Mouse (Mus musculus) kidney, postnatal 36 days (tissue): ENCODE data around the gene Pde7b.

ENCODE experiments used
- DNase-seq, 2 experiments: peaks; one replicate each; pipeline ENCODE4 v3.0.0; 2021 to 2022; ENCODE audit warnings: mixed read lengths in 2 of 2

The Pde7b gene

DNA sequence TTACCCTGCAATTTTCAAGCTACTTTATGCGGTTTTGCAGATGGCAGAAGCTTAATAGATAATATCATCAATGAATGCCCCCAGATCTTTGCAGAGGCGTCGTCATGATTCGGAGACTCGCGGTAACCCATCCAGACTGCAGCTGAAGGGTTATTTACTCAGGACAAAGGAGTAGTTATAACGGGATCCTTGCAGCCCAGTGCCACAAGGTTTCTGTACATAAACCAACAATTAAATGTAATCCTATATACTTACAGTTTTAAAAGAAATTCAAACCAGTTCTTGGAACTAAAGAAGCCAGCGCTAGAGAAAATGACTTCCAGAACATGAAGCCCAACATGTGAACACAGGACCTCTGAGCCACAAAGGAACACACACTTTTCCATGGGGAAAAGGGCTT is 88.5 kb downstream of the Pde7b start:
- DNase-seq, result no peak

DNA sequence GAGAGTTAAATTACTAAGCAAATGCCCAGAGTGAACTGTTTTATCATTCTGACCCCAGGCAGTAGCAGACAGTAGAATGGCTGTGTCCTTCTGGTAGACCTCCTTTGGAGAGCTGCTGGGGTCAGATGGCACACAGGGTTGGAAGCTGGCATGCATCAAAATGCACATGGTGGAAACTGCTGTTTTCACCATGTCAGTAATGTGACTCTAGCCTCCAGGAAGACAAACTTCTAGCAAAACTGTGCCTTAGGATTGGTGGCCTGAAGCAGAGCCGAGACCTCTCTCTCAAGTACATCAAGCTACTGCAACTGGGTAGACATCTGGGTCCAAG is 91.8 kb downstream of the Pde7b start:
- no peak for DNase-seq

DNA sequence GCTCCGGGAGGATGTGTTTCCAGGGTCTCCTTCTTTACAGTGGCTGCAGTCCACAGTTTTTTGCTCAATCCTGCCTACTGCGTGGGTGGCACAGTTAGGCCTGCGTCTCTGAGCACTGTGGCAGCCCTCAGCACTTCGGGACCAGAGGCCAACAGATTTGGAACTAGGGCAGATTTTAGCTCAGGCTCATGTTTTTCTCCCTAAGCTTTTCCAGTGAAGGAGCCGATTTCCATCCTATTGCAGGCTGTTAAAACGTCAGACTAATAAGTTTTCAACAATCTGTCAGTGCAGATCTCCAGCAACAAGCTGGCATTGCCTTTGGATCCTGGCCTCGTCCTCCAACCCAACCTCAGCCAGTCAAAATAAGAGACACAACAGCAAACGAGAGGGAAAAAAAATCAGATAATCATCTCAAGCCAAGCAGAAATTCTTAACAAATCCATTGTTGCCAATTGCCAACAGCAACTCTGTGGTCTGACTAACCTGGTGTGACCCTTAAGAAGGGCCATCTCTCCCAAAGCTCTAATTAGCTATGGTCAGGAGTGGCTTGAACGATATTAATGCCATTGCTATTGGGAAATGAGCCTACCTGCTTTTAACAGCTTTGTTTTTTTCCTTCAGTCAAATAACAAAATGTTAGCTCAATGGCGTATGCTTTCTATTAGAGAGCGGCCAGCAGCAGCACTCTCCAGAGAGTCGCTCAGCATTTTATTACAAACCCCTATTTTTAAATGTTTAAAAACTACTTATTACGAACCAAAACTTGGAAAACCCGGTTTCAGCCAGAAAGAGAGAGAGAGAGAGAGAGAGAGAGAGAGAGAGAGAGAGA is 92.4 kb downstream of the Pde7b start:
- DNase-seq, result no peak

DNA sequence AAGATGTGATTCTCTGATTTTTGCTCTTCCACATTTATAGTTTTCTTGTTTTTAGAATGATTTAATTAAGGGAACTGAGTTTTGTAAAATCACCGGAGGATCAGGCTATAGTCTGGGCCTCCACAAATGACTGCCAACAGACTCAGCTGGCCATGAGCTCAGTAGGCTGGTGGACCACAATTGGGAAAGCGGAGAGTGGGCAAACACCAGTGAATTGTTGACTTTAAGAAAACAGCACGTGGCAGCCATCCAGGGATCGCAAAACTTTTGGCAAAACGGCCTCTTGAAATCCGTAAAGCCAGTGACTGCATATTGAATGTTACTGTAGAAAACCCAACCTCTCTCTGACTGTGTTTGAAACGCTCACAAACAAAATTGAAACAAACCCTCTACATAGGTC is 94.8 kb downstream of the Pde7b start:
- peak in 1 of 2 experiments; percentile 18 for DNase-seq

DNA sequence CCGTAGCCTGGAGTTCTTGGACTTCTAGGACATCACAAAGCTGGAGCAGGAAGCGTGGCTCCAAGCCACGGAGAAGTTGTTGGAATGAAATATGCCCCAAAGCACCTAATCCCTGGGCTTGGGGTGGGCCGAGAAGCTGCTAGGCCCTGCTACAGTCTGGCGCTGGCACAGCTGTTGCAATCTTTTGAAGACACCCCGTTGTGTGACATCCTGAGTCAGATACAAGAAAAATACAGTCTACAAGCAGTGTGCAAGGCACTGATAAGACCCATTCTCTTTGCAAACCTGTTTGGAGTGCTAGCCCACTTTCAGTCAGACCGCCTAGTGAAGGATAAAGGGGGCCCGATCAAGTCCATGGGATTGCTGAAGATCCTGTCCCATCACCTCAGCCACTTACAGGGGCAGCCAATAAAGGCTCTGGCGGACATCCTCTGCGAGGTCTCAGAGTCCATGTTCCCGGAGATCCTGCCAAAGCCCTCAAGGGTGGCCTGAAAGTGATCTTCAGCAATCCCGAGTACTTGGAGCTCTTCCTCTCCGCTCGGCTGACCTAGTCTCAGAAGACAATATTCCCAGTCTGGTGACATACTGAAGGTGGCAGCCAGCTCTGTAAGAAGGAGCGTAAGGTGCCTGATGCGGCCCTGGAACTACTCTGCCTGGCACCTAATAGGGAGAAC is 99.0 kb downstream of the Pde7b start:
- no peak for DNase-seq

DNA sequence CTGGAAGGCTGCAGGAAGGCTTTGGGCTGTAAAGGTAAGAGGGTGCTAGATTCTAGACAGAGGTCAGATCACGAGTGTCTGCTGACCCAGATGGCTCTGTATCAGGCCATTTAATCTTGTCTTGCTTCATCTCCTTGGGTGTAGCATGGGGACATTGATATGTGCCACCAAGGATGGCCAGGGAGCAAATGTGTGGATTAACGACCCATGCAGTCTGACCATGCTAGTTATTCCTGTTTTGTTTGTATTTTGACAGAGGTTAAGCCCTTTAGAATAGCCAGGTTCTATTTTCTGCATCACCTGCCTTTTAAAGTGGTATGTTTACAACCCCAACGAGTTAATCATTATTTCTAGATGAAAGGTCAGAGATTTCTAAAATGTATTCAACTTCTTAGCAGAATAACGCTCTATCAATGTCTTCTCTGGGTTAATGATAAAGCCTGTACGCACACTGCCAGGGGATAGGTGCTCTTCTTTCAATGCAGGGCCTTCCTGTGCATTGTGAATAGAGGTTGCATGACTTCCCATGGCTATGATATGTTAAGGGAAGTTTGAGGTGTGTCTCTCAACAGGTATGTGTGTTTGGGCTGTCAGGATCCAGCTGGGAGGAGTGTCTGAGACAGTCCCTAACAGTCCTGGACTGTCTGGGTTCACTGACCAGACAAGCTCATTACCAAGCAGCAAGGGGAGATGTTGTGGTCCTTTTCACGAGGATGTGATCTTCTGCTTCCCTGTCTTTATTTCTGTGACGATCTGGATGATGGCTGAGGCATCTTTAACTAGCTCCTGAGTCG is 103.0 kb downstream of the Pde7b start:
- peak; percentile 32 to 57 for DNase-seq

DNA sequence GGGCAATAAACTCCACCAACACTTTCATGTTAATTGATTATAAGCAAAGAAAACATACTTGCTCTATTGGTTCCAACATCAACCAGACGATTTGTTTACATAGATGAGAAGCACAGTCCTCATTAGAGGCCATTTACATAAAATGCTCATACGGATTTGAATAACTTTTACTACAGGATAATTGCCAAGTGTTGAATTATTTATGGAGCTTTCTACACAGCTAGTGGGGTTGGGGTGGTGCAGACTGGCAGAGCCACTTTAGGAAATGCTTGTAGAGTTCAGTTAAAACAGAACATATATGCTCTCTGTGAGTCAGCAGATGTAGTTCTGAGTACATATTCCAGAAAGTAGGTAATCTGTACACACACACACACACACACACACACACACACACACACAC is 118.9 kb downstream of the Pde7b start:
- no peak for DNase-seq

DNA sequence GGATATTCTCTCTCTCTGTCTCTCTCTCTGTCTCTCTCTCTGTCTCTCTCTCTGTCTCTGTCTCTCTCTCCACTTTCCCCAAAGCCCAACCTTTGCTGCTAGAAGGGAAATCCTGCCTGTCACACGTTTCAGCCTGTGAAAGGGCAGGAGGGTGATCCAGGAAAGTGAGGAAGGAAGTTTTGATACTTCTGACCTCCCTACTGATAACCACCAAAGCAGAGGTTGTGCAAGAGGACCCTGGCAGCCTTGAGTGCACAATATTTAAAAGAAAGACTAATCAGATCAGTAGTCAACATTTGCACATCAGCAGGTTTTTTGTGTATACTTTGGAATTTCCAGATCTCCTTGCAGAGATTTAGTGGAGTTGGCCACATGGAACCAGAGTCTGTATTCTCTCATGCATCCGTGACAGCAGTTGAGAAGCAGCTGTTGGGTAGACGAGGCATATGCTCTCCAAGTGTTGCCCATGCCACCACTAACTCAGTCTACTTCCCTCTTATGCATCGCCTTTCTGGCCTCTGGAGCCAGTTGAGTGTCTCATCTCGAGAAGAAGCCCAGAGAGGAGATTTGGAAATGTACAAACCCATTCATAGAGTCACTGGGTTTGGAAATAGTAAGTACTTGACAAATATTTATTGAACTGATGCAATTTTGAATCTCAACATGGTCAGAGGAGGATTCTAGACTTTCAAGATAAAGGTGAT is 129.6 kb downstream of the Pde7b start:
- peak; percentile 12 to 42 for DNase-seq

DNA sequence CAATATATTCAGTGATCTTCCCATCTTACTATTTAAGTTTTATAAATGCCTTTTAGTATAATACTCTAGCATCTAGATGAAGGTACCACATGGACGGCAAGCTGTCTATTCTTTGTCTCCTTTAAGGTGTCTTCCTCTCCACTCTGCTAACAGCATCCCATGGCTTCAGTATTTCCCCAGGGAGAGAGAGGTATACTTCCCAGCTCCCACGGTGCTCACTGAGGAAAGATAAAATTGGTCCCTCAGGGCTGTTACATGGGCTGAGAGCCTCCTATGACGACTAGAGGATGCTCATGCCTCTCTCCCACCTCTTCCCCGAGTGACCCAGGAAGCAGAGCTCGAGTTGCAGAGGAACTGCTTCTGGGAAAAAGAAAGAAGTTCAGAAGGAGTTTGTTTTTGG is 130.9 kb downstream of the Pde7b start:
- DNase-seq, result no peak

DNA sequence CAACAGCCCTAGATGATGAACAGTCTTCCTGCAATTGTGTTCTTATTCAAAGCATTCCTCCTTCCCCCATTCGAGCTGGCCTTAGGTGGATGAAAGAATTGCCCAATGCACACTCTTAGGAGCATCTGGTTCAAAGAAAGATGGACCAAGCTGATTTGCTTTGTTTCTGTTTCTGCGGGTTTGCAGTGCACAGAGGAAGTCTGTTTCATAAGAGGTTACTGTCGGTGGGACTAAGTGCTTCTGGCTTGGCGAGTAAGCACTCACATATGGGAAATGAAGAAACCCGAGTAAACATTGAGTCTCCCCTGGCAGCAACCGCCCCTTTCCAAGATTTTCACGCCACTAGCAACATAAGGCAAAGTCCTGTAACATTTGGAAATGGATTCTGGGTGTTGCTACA is 134.8 kb downstream of the Pde7b start:
- peak; percentile 9 to 35 for DNase-seq

DNA sequence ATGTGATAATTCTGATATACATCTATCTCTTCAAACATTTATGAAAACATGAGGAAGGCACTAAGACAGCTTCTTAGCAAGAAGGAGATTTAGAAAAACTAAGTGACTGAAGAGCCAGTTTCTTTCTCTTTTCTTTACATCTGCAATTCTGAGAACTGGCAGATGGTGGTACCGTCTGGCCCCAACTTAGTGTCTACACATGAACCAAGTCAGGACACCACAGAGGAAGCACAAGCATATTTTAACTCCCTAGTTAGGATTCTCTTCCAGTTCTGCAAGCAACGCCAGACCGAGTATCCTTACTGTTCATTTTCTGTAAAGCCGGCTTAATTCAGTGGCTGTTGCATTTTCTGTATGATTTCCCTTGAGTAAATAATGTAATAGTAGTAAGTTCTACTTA is 138.9 kb downstream of the Pde7b start:
- no peak for DNase-seq

DNA sequence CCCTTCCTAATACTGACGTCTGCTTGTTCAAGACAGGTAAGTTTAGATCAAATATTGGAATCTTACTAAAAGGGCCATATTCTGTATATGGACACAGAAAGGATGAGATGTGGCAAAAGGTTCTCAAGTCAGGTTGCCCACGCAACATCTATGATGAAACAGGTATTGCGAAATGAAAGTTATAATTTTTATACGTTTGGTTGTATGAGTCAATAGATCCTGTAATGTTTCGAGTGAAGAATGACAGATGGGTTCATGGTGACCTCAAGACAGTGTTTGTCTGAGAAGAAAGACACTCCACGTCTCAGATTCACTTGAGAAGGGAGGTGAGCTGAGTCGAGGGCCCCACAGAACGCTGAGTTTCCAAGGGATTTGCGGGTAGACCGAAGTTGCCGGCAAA is 149.9 kb downstream of the Pde7b start:
- no peak for DNase-seq

DNA sequence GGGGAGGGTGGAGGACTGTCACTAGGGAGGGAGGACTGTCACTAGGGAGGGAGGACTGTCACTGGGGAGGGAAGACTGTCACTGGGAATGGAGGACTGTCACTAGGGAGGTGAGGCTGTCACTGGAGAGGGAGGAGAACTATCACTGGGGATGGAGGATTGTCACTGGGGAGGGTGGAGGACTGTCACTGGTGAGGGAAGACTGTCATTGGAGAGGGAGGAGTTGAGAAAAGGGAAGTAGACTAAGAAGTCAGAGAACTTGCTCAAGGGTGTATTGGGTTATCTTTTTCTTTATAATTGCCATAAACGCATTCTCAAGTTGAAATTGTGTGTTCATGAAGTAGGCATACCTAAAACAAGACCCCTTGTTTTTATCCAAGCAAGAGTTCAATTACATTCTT is 150.5 kb downstream of the Pde7b start:
- DNase-seq, result no peak

DNA sequence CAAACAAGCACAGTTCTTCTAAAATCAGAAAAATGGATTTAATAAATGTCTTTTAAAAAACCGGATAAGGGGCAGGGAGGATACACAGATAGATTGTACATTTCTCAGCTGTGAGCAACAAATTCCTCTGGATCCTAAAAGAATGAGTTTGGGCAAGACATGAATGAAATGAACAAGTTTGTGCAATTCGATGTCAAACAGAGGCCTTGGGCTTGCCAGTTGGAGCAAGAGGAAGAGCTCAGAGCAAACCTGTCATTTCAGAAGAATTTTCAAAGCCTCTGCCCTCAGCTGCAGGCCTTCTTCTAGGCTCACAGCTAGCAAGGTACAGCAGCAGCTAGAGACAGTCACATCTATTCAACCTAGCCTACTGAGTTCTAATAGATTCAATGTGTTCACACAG is 153.4 kb downstream of the Pde7b start:
- DNase-seq, result no peak

DNA sequence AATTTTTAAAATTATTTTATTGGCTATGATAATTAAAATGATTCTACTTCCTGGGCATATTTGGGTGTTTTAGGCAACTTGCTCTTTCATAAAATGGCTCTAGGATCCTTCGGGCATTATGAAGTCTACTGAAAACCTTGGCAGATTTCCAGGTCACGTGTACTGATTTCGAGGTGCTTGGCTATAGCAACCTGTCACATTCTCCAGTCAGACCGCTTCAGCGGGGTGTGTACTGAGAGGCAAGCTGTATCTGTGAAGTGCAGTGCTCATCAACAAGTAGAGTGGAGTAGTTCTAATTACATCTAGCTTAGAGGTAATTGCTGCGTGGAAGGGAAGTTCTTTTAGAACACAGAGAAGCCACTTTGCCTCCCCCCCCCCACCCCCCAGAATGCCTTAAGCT is 156.2 kb downstream of the Pde7b start:
- DNase-seq, result peak; percentile 31 to 34

DNA sequence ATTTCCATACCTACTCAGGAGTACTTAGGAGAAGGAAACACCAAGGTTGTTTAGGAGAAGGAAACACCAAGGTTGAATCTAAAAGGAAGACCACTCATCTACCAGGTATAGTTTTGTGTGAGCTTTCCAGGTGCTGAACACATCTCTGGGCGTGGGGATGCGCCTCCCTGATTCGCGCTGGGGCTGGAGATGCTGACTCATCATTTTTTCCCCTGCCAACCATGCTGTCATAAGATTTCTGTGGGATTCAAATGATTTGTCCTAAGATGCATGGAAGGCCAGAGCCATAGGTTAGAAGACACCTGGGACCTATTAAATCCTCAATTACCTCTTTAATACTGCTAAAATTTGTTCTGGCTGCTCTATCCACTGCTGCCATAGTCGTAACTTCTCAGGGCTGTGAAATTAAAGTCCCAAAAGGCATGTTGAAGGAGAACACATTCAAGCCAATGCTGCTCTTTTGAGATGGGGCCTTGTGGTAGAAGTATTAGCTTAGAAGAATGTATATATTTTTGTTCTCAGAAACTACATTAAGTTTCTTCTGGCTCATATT is 157.1 kb downstream of the Pde7b start:
- no peak for DNase-seq

DNA sequence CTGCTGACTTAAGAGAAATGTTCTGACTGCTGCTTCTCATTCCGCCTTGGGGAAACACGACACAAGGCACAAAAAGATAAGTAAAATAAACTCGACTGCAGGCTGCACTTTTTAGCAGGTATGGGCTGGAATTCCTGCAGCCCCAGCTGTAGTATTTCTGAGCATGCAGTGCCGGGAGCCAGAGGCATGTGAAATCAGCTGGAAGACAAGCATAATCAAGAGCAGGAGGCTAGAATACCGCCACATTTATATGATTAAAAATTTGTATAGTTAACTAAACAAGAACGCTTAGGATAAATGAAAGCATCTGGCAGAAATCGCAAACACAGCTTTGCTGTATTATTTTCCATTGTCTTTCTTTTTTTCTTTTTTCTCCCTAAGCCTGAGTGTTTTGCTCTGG is 168.4 kb downstream of the Pde7b start:
- no peak for DNase-seq

DNA sequence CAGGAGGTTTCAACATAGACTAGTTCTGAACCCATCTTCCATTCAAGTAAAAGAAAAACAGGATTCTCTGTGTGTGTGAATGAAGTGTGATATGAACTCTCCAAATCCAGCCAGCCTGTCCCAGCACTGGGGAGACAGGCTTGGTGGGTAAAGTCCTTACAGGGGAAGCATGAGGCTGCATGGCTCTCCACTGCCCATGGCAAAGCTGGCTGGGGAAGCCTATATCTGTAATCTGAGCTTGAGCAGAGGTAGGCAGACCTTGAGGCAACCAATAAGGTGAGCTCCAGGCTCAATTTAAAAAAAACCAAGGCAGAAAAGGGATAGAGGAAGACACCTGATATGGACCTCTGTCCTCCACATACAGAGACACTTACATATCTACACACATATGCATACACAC is 173.5 kb downstream of the Pde7b start:
- no peak for DNase-seq

DNA sequence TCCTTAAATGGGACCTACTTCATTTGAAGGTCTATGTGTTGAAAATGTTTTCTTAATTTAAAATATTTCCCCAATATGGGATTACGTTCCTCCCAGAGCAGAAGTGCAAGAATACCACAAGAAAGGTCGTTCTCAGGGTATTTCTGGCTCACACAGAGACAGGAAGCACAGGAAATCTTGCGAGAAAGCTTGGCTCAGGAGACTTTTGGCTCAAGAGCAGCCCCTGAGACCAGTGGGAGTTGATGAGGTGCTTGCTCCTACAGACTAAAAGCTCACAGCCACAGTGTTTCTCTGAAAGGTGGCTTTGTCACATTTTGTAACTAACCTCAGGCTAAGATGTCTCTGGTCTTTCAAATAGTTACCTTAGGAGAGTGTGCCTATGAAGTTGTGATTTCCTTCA is 174.1 kb downstream of the Pde7b start:
- DNase-seq, result peak; percentile 41 to 44

DNA sequence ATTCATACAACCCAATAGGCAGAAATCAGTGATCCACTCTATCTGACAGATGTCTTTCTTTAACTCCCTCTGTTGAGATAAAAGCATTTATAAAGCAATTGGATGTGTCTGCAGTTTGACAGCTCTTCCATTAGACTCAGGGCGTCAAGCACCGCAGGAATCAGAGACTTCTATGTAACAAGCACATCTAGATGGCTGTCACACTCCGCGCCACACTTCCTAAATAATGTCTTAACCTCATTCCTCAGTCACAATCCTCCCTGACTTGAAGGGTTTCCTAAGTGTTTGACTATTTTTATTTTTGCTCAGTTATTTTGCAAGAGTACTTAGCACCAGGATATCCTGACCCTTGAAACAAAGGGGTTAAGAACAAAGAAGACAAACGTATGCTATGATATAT is 174.7 kb downstream of the Pde7b start:
- DNase-seq, result no peak

DNA sequence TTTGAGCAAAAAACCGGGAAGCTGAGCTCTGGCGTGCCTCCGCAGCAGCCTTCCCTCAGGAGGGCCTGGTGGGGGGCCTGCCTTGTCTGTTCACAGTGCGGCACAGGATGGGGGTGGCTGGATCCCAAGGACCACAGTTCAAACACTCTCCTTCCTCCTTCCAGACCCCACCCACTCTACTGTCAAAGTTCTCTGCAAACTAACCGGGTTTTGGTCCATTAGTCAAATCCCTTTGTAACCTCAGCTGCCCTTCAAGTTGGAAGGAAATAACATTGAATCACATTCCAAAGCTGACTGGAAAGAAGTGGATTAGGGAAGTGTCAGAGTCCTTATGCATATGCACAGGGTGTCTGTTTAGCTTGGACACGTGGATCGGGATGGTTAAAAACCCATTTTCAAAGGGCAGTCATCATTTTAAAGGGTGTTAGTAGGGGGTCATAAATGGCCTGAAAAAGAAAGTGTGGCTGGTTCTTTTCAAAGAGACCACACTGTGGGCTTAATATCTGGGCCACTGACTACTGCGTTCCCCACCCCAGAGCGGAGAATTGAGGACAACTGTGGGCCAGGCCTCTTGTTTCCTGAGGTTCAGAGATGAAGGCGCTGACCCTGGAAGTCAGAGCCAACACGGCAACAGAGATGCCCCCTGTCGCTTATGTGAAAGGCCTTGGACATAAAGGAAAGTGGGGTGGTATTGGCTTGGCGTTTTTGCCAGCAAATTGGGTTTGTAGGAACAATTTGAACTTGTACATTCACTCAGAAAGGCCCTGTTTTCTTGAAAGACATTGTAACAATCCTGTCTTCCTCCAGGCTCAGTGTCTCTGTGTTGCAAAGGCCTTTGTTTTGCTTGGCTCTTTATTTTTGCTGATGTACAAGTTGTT is 175.8 kb downstream of the Pde7b start:
- DNase-seq, result peak; percentile 65 to 71
